ENCODE assay signal across 8 mouse cellular contexts in genomic region chr15:85652871-85653337, GRCm38 (mm10).
DNase-seq lines count a peak whose midpoint lies in the region; ATAC-seq and TF ChIP-seq lines count a peak whose summit lies in the region.

No protein-coding gene starts in this region.

- no peaks in the 10 kb centered on the region for H3K36me3 ChIP-seq in heart, postnatal 0 days (replicated peaks; ENCODE audit: control insufficient read depth, insufficient read depth, low read length)
- no peaks in the 10 kb centered on the region for H3K36me3 ChIP-seq in heart, embryonic 10.5 days
- H3K36me3 ChIP-seq in ES-Bruce4 (ENCODE audit: control insufficient read depth, insufficient read depth, low read length, poor library complexity, severe bottlenecking) (no peaks in the 10 kb centered on the region), myocyte (ENCODE audit: control insufficient read depth, insufficient read depth) (no peaks in the 10 kb centered on the region)
- H3K36me3 ChIP-seq in intestine, postnatal 0 days (ENCODE audit: control insufficient read depth, insufficient read depth), result no peaks in the 10 kb centered on the region

- no peak for TF ChIP-seq POLR2A in ES-Bruce4 (IDR thresholded peaks at IDR 0.05; ENCODE audit: insufficient read depth, low read length)
- no peak for TF ChIP-seq POLR2A in myocyte (IDR thresholded peaks at IDR 0.05; ENCODE audit: insufficient read length, low read depth)

- TF ChIP-seq CTCF in heart, postnatal 0 days (IDR thresholded peaks at IDR 0.05; ENCODE audit: low read depth), result no peak
- no peak for TF ChIP-seq CTCF in ES-Bruce4 (IDR thresholded peaks at IDR 0.05; ENCODE audit: low read depth, low read length)
- TF ChIP-seq CTCF in intestine, postnatal 0 days (IDR thresholded peaks at IDR 0.05; ENCODE audit: low read depth), result no peak

- DNase-seq in heart, postnatal 0 days (ENCODE audit: low spot score), result no peak
- no peak for DNase-seq in heart, embryonic 10.5 days (ENCODE audit: low spot score)
- DNase-seq in cerebellum, adult 9-10 months, result peak; percentile 86
- no peak for DNase-seq in gastrocnemius, postnatal 4 days (ENCODE audit: low spot score in 2 of 2)
- no peak for DNase-seq in urinary bladder, postnatal 36 days (ENCODE audit: low spot score in 2 of 2)

- no peaks in the 10 kb centered on the region for H3K9me3 ChIP-seq in heart, postnatal 0 days (replicated peaks; ENCODE audit: control insufficient read depth, low read length)
- no peaks in the 10 kb centered on the region for H3K9me3 ChIP-seq in heart, embryonic 10.5 days
- H3K9me3 ChIP-seq in ES-Bruce4 (replicated peaks; ENCODE audit: control insufficient read depth, insufficient read depth, low read length, poor library complexity, severe bottlenecking), result no peaks in the 10 kb centered on the region
- no peaks in the 10 kb centered on the region for H3K9me3 ChIP-seq in intestine, postnatal 0 days (ENCODE audit: control insufficient read depth)

- H3K79me2 ChIP-seq in myocyte (ENCODE audit: control insufficient read depth, insufficient read depth), result peaks cover 37% of the 10 kb centered on the region

- no peak for ATAC-seq in heart, postnatal 0 days (ENCODE audit: insufficient read depth, low read depth)
- no peak for ATAC-seq in intestine, postnatal 0 days

- peak overlapping the region; percentile 57 for H3K4me3 ChIP-seq in heart, postnatal 0 days (ENCODE audit: low read depth, low read length)
- no peak overlapping the region for H3K4me3 ChIP-seq in heart, embryonic 10.5 days
- H3K4me3 ChIP-seq in ES-Bruce4 (ENCODE audit: low read depth, low read length), result no peak overlapping the region
- H3K4me3 ChIP-seq in intestine, postnatal 0 days (ENCODE audit: low read depth, low read length), result peak overlapping the region; percentile 43; the same call in 1 of the 2 replicates
- peak overlapping the region; percentile 30 for H3K4me3 ChIP-seq in myocyte

- TF ChIP-seq EP300 in heart, postnatal 0 days (IDR thresholded peaks at IDR 0.05; ENCODE audit: low read depth), result no peak
- TF ChIP-seq EP300 in ES-Bruce4 (IDR thresholded peaks at IDR 0.05; ENCODE audit: insufficient read depth, low read depth, low read length), result no peak

- peak overlapping the region; percentile 90 for H3K4me2 ChIP-seq in heart, postnatal 0 days (ENCODE audit: low read depth, low read length)
- H3K4me2 ChIP-seq in intestine, postnatal 0 days (replicated peaks; ENCODE audit: low read depth), result peak overlapping the region; percentile 70
- peak overlapping the region; percentile 91 for H3K4me2 ChIP-seq in myocyte (ENCODE audit: low read depth)

- H3K4me1 ChIP-seq in heart, postnatal 0 days (ENCODE audit: control insufficient read depth, insufficient read depth), result peaks cover 14% of the 10 kb centered on the region; the same call in 1 of the 2 replicates
- H3K4me1 ChIP-seq in heart, embryonic 10.5 days, result peaks cover 13% of the 10 kb centered on the region
- H3K4me1 ChIP-seq in ES-Bruce4 (ENCODE audit: control insufficient read depth, insufficient read depth, low read length), result no peaks in the 10 kb centered on the region
- H3K4me1 ChIP-seq in intestine, postnatal 0 days (replicated peaks; ENCODE audit: control insufficient read depth, insufficient read depth, low read length), result no peaks in the 10 kb centered on the region

- H3K9ac ChIP-seq in heart, postnatal 0 days (replicated peaks; ENCODE audit: low read depth, low read length), result peak overlapping the region; percentile 89
- H3K9ac ChIP-seq in ES-Bruce4 (ENCODE audit: low read depth, poor library complexity, severe bottlenecking), result peak overlapping the region; percentile 67; the same call in 1 of the 2 replicates
- H3K9ac ChIP-seq in intestine, postnatal 0 days (ENCODE audit: low read depth, low read length), result peak overlapping the region; percentile 61

- WGBS in heart, postnatal 0 days, result 38% methylated on average over 9 of the region's 9 CpGs
- 79% methylated on average over 9 of the region's 9 CpGs for WGBS in heart, embryonic 10.5 days
- WGBS in intestine, postnatal 0 days, result 54% methylated on average over 9 of the region's 9 CpGs

- H3K27me3 ChIP-seq in heart, postnatal 0 days (ENCODE audit: control insufficient read depth, insufficient read depth, low read length), result no peaks in the 10 kb centered on the region
- peaks cover 100% of the 10 kb centered on the region for H3K27me3 ChIP-seq in heart, embryonic 10.5 days (ENCODE audit: insufficient read depth, poor library complexity, severe bottlenecking)
- no peaks in the 10 kb centered on the region for H3K27me3 ChIP-seq in ES-Bruce4 (ENCODE audit: control insufficient read depth, insufficient read depth, low read length, poor library complexity, severe bottlenecking)
- no peaks in the 10 kb centered on the region; the same call in 1 of the 2 replicates for H3K27me3 ChIP-seq in intestine, postnatal 0 days (replicated peaks; ENCODE audit: control insufficient read depth, insufficient read depth, low read length)
- H3K27me3 ChIP-seq in myocyte (ENCODE audit: control insufficient read depth, insufficient read depth, insufficient read length), result no peaks in the 10 kb centered on the region

- H3K27ac ChIP-seq in heart, postnatal 0 days (ENCODE audit: low read depth), result peak overlapping the region; percentile 99
- no peak overlapping the region for H3K27ac ChIP-seq in heart, embryonic 10.5 days
- no peak overlapping the region for H3K27ac ChIP-seq in ES-Bruce4 (ENCODE audit: insufficient read depth, low read length)
- peak overlapping the region; percentile 87 for H3K27ac ChIP-seq in intestine, postnatal 0 days (ENCODE audit: low read depth, low read length)

- H3ac ChIP-seq in myocyte (ENCODE audit: control insufficient read depth, insufficient read length), result peak overlapping the region; percentile 36

TF ChIP-seq in myocyte, 11 proteins besides CTCF, POLR2A, EP300 and RAD21:
- TF ChIP-seq MYOD1 (IDR thresholded peaks at IDR 0.05; ENCODE audit: control insufficient read depth in 1 of 3, insufficient read length in 2 of 3, low read depth in 2 of 3), result no peak
- TF ChIP-seq POLR2AphosphoS2 (IDR thresholded peaks at IDR 0.05; ENCODE audit: insufficient read length, low read depth), result no peak
- no peak for TF ChIP-seq TCF12 (IDR thresholded peaks at IDR 0.05; ENCODE audit: insufficient read depth, poor library complexity, severe bottlenecking)
- TF ChIP-seq MYOG (IDR thresholded peaks at IDR 0.05; ENCODE audit: control insufficient read depth in 1 of 3, insufficient read depth in 1 of 3, insufficient read length in 2 of 3, low read depth in 2 of 3), result no peak
- TF ChIP-seq USF1 (IDR thresholded peaks at IDR 0.05; ENCODE audit: low read depth), result no peak
- TF ChIP-seq E2F4 (IDR thresholded peaks at IDR 0.05; ENCODE audit: insufficient read depth), result no peak
- no peak for TF ChIP-seq SRF (IDR thresholded peaks at IDR 0.05; ENCODE audit: control insufficient read depth, insufficient read length, low read depth)
TF ChIP-seq in myocyte: peak in this region for 0.

Comparison
In these comparisons a context has a peak if more than half of its experiments do, and no peak if none do; other contexts are left out.
1. H3K27ac ChIP-seq: peak in heart, postnatal 0 days (single experiment) and intestine, postnatal 0 days (single experiment); none in heart, embryonic 10.5 days (single experiment) and ES-Bruce4 (single experiment).
2. H3K4me3 ChIP-seq: peak in heart, postnatal 0 days (single experiment), intestine, postnatal 0 days (single experiment) and myocyte (single experiment); none in heart, embryonic 10.5 days (single experiment) and ES-Bruce4 (single experiment).
3. Peak in every context shown above with its lines, with median percentiles within 50 percentile points of each other: H3K4me2 ChIP-seq and H3K9ac ChIP-seq.